Mouse (Mus musculus) liver, postnatal 0 days (tissue): ENCODE data around the gene Ppp2r2c. TPM values are rescaled to one million over a fixed set of nuclear protein-coding genes. Genes with fewer than 3 reads are reported as not detected.

Source experiments
- ATAC-seq: fragments of 200-750 bp; cut with Nextera tagmentation; 2 replicates; pipeline ENCODE4 v1.8.0; 2017; ENCODE audit warnings: mild to moderate bottlenecking, moderate library complexity
- DNase-seq: peaks from one replicate; pipeline ENCODE4 v3.0.0-alpha.2; 2016
- H3K27ac ChIP-seq: fragments of 300-500 bp; sonication (generic); 2 replicates; pipeline ENCODE4 v1.5.1; 2014; ENCODE audit warnings: antibody characterized with exemption, moderate library complexity, mild to moderate bottlenecking, low read depth
- H3K27me3 ChIP-seq: fragments of 300-500 bp; sonication (generic); 2 replicates; pipeline ENCODE4 v1.6.1; 2014; ENCODE audit warnings: low read length, control low read depth, mixed read lengths; ENCODE audit not compliant: insufficient read depth
- H3K36me3 ChIP-seq: fragments of 300-500 bp; sonication (generic); replicated peaks from 2 replicates; pipeline ENCODE4 v1.6.1; 2014; ENCODE audit warnings: mild to moderate bottlenecking, control low read depth, low read length, moderate library complexity, mixed read lengths; ENCODE audit not compliant: insufficient read depth
- H3K4me1 ChIP-seq: fragments of 300-500 bp; sonication (generic); 2 replicates; pipeline ENCODE4 v1.6.1; 2014; ENCODE audit warnings: antibody characterized with exemption, mild to moderate bottlenecking, control low read depth; ENCODE audit not compliant: insufficient read depth
- H3K4me2 ChIP-seq: fragments of 300-500 bp; sonication (generic); 2 replicates; pipeline ENCODE4 v1.6.1; 2014; ENCODE audit warnings: low read depth, mild to moderate bottlenecking, low read length, moderate library complexity, mixed read lengths
- H3K4me3 ChIP-seq: fragments of 300-500 bp; sonication (generic); 2 replicates; pipeline ENCODE4 v1.5.1; 2014; ENCODE audit warnings: low read depth, low read length
- H3K9ac ChIP-seq: fragments of 300-500 bp; sonication (generic); replicated peaks from 2 replicates; pipeline ENCODE4 v1.6.1; 2014; ENCODE audit warnings: mild to moderate bottlenecking, moderate library complexity
- H3K9me3 ChIP-seq: fragments of 300-500 bp; sonication (generic); 2 replicates; pipeline ENCODE4 v1.6.1; 2016; ENCODE audit warnings: mild to moderate bottlenecking, control low read depth, low read length, mixed read lengths
- CTCF ChIP-seq: sonication (generic); IDR thresholded peaks from 2 replicates; pipeline ENCODE4 v1.5.1; 2016; ENCODE audit warnings: antibody characterized with exemption, low read depth
- EP300 ChIP-seq: IDR thresholded peaks from 2 replicates; pipeline ENCODE4 v1.6.1; 2016; ENCODE audit warnings: antibody characterized with exemption, low read depth, mild to moderate bottlenecking
- WGBS: fragments of 180-500 bp; shearing (Covaris S2); extraction: QIAGEN DNeasy Blood & Tissue Kit; methylation state at CpG from one replicate; pipeline ENCODE4 v1.1.7; 2014; ENCODE audit not compliant: insufficient replicate concordance; 5-methylcytosine and 5-hydroxymethylcytosine counted together
- polyA plus RNA-seq: library from polyadenylated mRNA; unstranded; fragments of >200 nt; fragmentation: Nextera tagmentation; extraction: Ambion mirVana; gene quantifications from 2 replicates; pipeline ENCODE4 v1.2.1, GENCODE M21; 2015

Gene Ppp2r2c
- polyA plus RNA-seq, 1 experiment from 2014 or later, result not detected

GRCm38 (mm10) chr5:36869186-36869577 is 869 bp downstream of the Ppp2r2c start:
- Histone ChIP-seq H3K9ac (no peak overlapping the region), H3K4me3 (no peak overlapping the region), H3K27me3 (peaks cover 57% of the 10 kb centered on the region), H3K27ac (no peak overlapping the region), H3K36me3 (no peaks in the 10 kb centered on the region), H3K9me3 (no peaks in the 10 kb centered on the region), H3K4me1 (no peaks in the 10 kb centered on the region), H3K4me2 (no peak overlapping the region)
- no peak for DNase-seq
- WGBS, result 2% methylated on average over 7 of the region's 7 CpGs
- ATAC-seq, result no peak
- no peak for TF ChIP-seq CTCF

GRCm38 (mm10) chr5:36869578-36870236 is 1.4 kb downstream of the Ppp2r2c start:
- Histone ChIP-seq H3K27me3 (peaks cover 57% of the 10 kb centered on the region), H3K9ac (no peak overlapping the region), H3K4me1 (no peaks in the 10 kb centered on the region), H3K36me3 (no peaks in the 10 kb centered on the region), H3K27ac (no peak overlapping the region), H3K9me3 (no peaks in the 10 kb centered on the region), H3K4me2 (no peak overlapping the region), H3K4me3 (no peak overlapping the region)
- DNase-seq, result no peak
- WGBS, result 2% methylated on average over 56 of the region's 56 CpGs
- no peak for ATAC-seq
- TF ChIP-seq CTCF (no peak), EP300 (no peak)

GRCm38 (mm10) chr5:36870916-36871315 is 2.6 kb downstream of the Ppp2r2c start:
- WGBS, result 68% methylated on average over 6 of the region's 6 CpGs
- DNase-seq (no peak), ATAC-seq (no peak)
- no peaks in the 10 kb centered on the region for H3K4me1 ChIP-seq
- H3K27ac ChIP-seq, result no peak overlapping the region
- peaks cover 57% of the 10 kb centered on the region for H3K27me3 ChIP-seq
- H3K9me3 ChIP-seq, result no peaks in the 10 kb centered on the region
- H3K4me3 ChIP-seq, result no peak overlapping the region
- no peak overlapping the region for H3K4me2 ChIP-seq
- H3K36me3 ChIP-seq, result no peaks in the 10 kb centered on the region
- H3K9ac ChIP-seq, result no peak overlapping the region
- TF ChIP-seq CTCF (no peak), EP300 (no peak)

GRCm38 (mm10) chr5:36875956-36876355 is 7.6 kb downstream of the Ppp2r2c start:
- TF ChIP-seq EP300 (no peak), CTCF (no peak)
- no peaks in the 10 kb centered on the region for H3K36me3 ChIP-seq
- no peaks in the 10 kb centered on the region for H3K9me3 ChIP-seq
- no peak for ATAC-seq
- H3K9ac ChIP-seq, result no peak overlapping the region
- peaks cover 14% of the 10 kb centered on the region for H3K27me3 ChIP-seq
- no peak overlapping the region for H3K27ac ChIP-seq
- WGBS, result 73% methylated on average over 4 of the region's 4 CpGs
- no peak overlapping the region for H3K4me2 ChIP-seq
- no peak overlapping the region for H3K4me3 ChIP-seq
- H3K4me1 ChIP-seq, result no peaks in the 10 kb centered on the region
- DNase-seq, result no peak

GRCm38 (mm10) chr5:36876777-36877396 is 8.6 kb downstream of the Ppp2r2c start:
- DNase-seq, result no peak
- Histone ChIP-seq H3K4me2 (no peak overlapping the region), H3K9me3 (no peaks in the 10 kb centered on the region), H3K27me3 (peaks cover 5% of the 10 kb centered on the region; the same call in 1 of the 2 replicates), H3K4me3 (no peak overlapping the region), H3K9ac (no peak overlapping the region), H3K36me3 (no peaks in the 10 kb centered on the region), H3K4me1 (no peaks in the 10 kb centered on the region), H3K27ac (no peak overlapping the region)
- 58% methylated on average over 7 of the region's 7 CpGs for WGBS
- TF ChIP-seq CTCF (no peak), EP300 (no peak)
- no peak for ATAC-seq

- Histone ChIP-seq H3K9ac (no peak overlapping the region), H3K27me3 (peaks cover 1% of the 10 kb centered on the region; the same call in 1 of the 2 replicates), H3K27ac (no peak overlapping the region), H3K9me3 (no peaks in the 10 kb centered on the region), H3K36me3 (no peaks in the 10 kb centered on the region), H3K4me2 (no peak overlapping the region), H3K4me3 (no peak overlapping the region), H3K4me1 (no peaks in the 10 kb centered on the region)
- DNase-seq, result no peak
- TF ChIP-seq EP300 (no peak), CTCF (no peak)
- ATAC-seq, result no peak
- WGBS, result 56% methylated on average over 2 of the region's 2 CpGs
Measured at GRCm38 (mm10) chr5:36877641-36878040, 9.3 kb downstream of the Ppp2r2c start.
